Mouse (Mus musculus) gastrocnemius, adult 8-10 months (tissue): ENCODE data around the gene Prdx2. TPM values are rescaled to one million over a fixed set of nuclear protein-coding genes. Genes with fewer than 3 reads are reported as not detected.

Experiments used
- DNase-seq, 2 experiments: peaks; one replicate each; pipeline ENCODE4 v3.0.0; 2022; ENCODE audit warnings: low spot score in 2 of 2
- microRNA-seq: library from miRNA; unstranded; fragments of <30 nt; microRNA quantifications from one replicate; pipeline ENCODE4 v1.2.0, GENCODE M21; 2022
- total RNA-seq, 4 experiments: library from RNA; stranded (reverse); gene quantifications; 2 replicates each; pipeline ENCODE4 v1.2.4; 2022

Prdx2 gene
- total RNA-seq, 4 experiments from 2014 or later = 173 to 193 (median 187) TPM

- DNase-seq = no peak
These were observed 26.3 kb downstream of the Prdx2 start for GRCm38 (mm10) chr8:84995680-84996079.

GRCm38 (mm10) chr8:84996978-84997377 lies 27.6 kb downstream of the Prdx2 start:
- DNase-seq = no peak

- peak; percentile 75 to 86 for DNase-seq
These were observed 28.4 kb downstream of the Prdx2 start for GRCm38 (mm10) chr8:84997649-84998295.

- no peak for DNase-seq
These were observed 38.3 kb downstream of the Prdx2 start for GRCm38 (mm10) chr8:85007686-85008085.

- DNase-seq = no peak
These were observed 41.9 kb downstream of the Prdx2 start for GRCm38 (mm10) chr8:85011242-85011641.

GRCm38 (mm10) chr8:85013230-85013840 lies 43.9 kb downstream of the Prdx2 start:
- DNase-seq = no peak

GRCm38 (mm10) chr8:85014431-85014830 lies 45.0 kb downstream of the Prdx2 start, which contains the start of gene Best2:
Gene Best2 (minus strand): TSS chr8:85014531.
- no peak for DNase-seq

- no peak for DNase-seq
These were observed 47.3 kb downstream of the Prdx2 start for GRCm38 (mm10) chr8:85016724-85017123.

GRCm38 (mm10) chr8:85017209-85017608 lies 47.8 kb downstream of the Prdx2 start:
- DNase-seq = no peak

- DNase-seq = no peak
These were observed 52.2 kb downstream of the Prdx2 start for GRCm38 (mm10) chr8:85021514-85022055.

GRCm38 (mm10) chr8:85023846-85024245 lies 54.5 kb downstream of the Prdx2 start:
- no peak for DNase-seq

Small RNAs within 50 kb of the gene (microRNA-seq; reads per million reads assigned to microRNA genes)
- gene Gm24197 = not detected

Other genes starting within 250 kb of the Prdx2 start
- under 1 TPM in 3 of 4 experiments, not detected in 1; 0.43 to 0.56 (median 0.48) TPM for gene G430095P16Rik, start 246.6 kb upstream of the Prdx2 start, total RNA-seq
- gene Nfix, start 169.2 kb upstream of the Prdx2 start, total RNA-seq = 100 to 1,000 TPM; 507 to 604 (median 532) TPM
- 10 to 100 TPM in 3 of 4 experiments, 1 to 10 TPM in 1; 7.8 to 12.9 (median 12.2) TPM for gene Dand5, start 146.8 kb upstream of the Prdx2 start, total RNA-seq
- gene Gadd45gip1, start 138.1 kb upstream of the Prdx2 start, total RNA-seq = 10 to 100 TPM; 18.6 to 23.2 (median 20.8) TPM
- gene Rad23a, start 128.9 kb upstream of the Prdx2 start, total RNA-seq = 100 to 1,000 TPM; 168 to 185 (median 180) TPM
- gene Calr, start 122.7 kb upstream of the Prdx2 start, total RNA-seq = 100 to 1,000 TPM; 148 to 197 (median 154) TPM
- 10 to 100 TPM; 19.2 to 28.8 (median 24.5) TPM for gene Farsa, start 112.6 kb upstream of the Prdx2 start, total RNA-seq
- gene Syce2, start 97.5 kb upstream of the Prdx2 start, total RNA-seq = 1 to 10 TPM in 2 of 4 experiments, under 1 TPM in 2; 0.82 to 2.5 (median 1.5) TPM
- 10 to 100 TPM; 29.4 to 43.6 (median 36.2) TPM for gene Gcdh, start 75.7 kb upstream of the Prdx2 start, total RNA-seq
- gene Klf1, start 67.7 kb upstream of the Prdx2 start, total RNA-seq = not detected
- gene Dnase2a, start 61.0 kb upstream of the Prdx2 start, total RNA-seq = 1 to 10 TPM; 3.7 to 8.0 (median 6.1) TPM
- gene Mast1, start 32.2 kb upstream of the Prdx2 start, total RNA-seq = under 1 TPM in 1 of 4 experiments, not detected in 3; 0.07 TPM
- gene Rtbdn, start 22.6 kb upstream of the Prdx2 start, total RNA-seq = not detected
- 1 to 10 TPM in 1 of 4 experiments, not detected in 3; 1.1 TPM for gene Gm49661, start 154 bp upstream of the Prdx2 start, total RNA-seq
- gene Rnaseh2a, start 180 bp downstream of the Prdx2 start, total RNA-seq = 10 to 100 TPM; 20.4 to 26.5 (median 23.9) TPM
- gene Junb, start 9.1 kb downstream of the Prdx2 start, total RNA-seq = 1 to 10 TPM; 5.9 to 9.6 (median 7.5) TPM
- 1 to 10 TPM; 2.0 to 3.1 (median 2.6) TPM for gene Hook2, start 21.0 kb downstream of the Prdx2 start, total RNA-seq
- gene Best2, start 44.9 kb downstream of the Prdx2 start, total RNA-seq = not detected
- 10 to 100 TPM; 57.1 to 67.3 (median 58.8) TPM for gene Asna1, start 55.7 kb downstream of the Prdx2 start, total RNA-seq
- gene Trir, start 57.2 kb downstream of the Prdx2 start, total RNA-seq = 10 to 100 TPM; 57.5 to 74.2 (median 66.1) TPM
- 10 to 100 TPM; 28.3 to 38.4 (median 32.6) TPM for gene Tnpo2, start 67.3 kb downstream of the Prdx2 start, total RNA-seq
- gene Fbxw9, start 90.5 kb downstream of the Prdx2 start, total RNA-seq = 1 to 10 TPM; 1.4 to 2.5 (median 1.8) TPM
- gene Gm5741, start 98.4 kb downstream of the Prdx2 start, total RNA-seq = not detected
- gene Dhps, start 102.2 kb downstream of the Prdx2 start, total RNA-seq = 10 to 100 TPM; 34.1 to 38.9 (median 36.0) TPM
- 10 to 100 TPM; 40.7 to 49.9 (median 46.3) TPM for gene Wdr83os, start 111.2 kb downstream of the Prdx2 start, total RNA-seq
- gene Wdr83, start 111.7 kb downstream of the Prdx2 start, total RNA-seq = 10 to 100 TPM; 15.4 to 20.4 (median 16.0) TPM
- 1 to 10 TPM; 6.4 to 9.8 (median 8.1) TPM for gene Man2b1, start 113.7 kb downstream of the Prdx2 start, total RNA-seq
- gene Zfp791, start 153.5 kb downstream of the Prdx2 start, total RNA-seq = 1 to 10 TPM in 2 of 4 experiments, under 1 TPM in 2; 0.51 to 1.4 (median 0.90) TPM
- not detected for gene Cks1brt, start 182.3 kb downstream of the Prdx2 start, total RNA-seq